Mouse (Mus musculus): ENCODE measurements around the gene Nup210l. TPM values are rescaled to one million over a fixed set of nuclear protein-coding genes. Genes with fewer than 3 reads are reported as not detected.

Gene Nup210l
- polyA plus RNA-seq, 1 experiment from 2014 or later: 0.10 TPM

DNA sequence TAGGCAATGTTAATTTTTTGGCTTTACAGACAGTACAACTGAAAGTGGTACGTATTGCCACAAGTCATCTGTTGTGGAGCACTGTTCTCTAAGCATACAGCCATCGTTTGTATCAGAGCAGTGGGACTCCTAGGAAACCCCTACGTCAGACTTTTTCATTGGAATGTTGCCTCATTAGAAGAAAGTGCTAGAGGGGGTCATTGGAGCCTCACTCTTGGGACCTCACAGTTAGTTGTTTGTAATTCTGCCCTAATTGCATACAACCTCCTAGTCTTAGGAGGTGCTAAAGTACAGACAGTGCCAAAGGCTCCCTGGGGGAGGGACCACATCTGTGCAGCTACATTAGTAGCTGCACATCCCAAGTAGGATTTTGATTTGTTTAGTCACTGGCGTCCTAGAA lies 90.8 kb downstream of the Nup210l start:
- TF ChIP-seq EP300 (IDR thresholded peaks at IDR 0.05) (no peak), CTCF (IDR thresholded peaks at IDR 0.05) (no peak)
- ATAC-seq (no peak), DNase-seq (ENCODE audit: low spot score) (no peak)
- Histone ChIP-seq H3K36me3 (ENCODE audit: insufficient read depth, low read length) (no peaks in the 10 kb centered on the region), H3K9ac (replicated peaks; ENCODE audit: low read depth) (no peak overlapping the region), H3K4me3 (ENCODE audit: low read depth, low read length) (no peak overlapping the region), H3K9me3 (ENCODE audit: low read length) (no peaks in the 10 kb centered on the region), H3K27me3 (replicated peaks; ENCODE audit: insufficient read depth, low read length) (no peaks in the 10 kb centered on the region), H3K4me1 (ENCODE audit: insufficient read depth, low read depth, low read length) (no peaks in the 10 kb centered on the region), H3K4me2 (replicated peaks; ENCODE audit: low read depth, low read length) (no peak overlapping the region), H3K27ac (ENCODE audit: low read length) (no peak overlapping the region)
- 49% methylated on average over 4 of the region's 4 CpGs for WGBS

DNA sequence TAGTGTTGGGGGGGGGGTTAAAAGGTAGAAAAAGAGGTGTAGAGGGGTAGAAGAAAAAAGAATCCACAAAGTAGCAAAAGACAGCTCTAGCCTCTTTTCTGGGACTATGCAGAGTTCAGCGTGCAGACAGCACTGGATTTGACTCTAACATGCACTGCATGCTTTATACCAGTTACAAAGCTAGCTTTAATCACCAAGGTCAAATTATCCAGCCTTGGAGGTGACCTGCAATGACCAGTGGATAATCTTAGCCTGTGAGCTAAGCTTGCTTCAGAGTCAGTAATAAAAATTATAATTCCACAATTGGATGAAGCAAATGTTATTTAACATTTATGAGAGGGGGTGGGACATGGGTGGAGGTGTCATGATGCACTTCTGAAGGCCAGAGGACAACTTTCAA lies 91.7 kb downstream of the Nup210l start:
- Histone ChIP-seq H3K9ac (replicated peaks; ENCODE audit: low read depth) (no peak overlapping the region), H3K27me3 (replicated peaks; ENCODE audit: insufficient read depth, low read length) (no peaks in the 10 kb centered on the region), H3K36me3 (ENCODE audit: insufficient read depth, low read length) (no peaks in the 10 kb centered on the region), H3K4me3 (ENCODE audit: low read depth, low read length) (no peak overlapping the region), H3K27ac (ENCODE audit: low read length) (no peak overlapping the region), H3K9me3 (ENCODE audit: low read length) (no peaks in the 10 kb centered on the region), H3K4me2 (replicated peaks; ENCODE audit: low read depth, low read length) (no peak overlapping the region), H3K4me1 (ENCODE audit: insufficient read depth, low read depth, low read length) (no peaks in the 10 kb centered on the region)
- ATAC-seq (no peak), DNase-seq (ENCODE audit: low spot score) (no peak)
- 77% methylated on average over 1 of the region's 1 CpGs for WGBS
- TF ChIP-seq CTCF (IDR thresholded peaks at IDR 0.05): no peak
- no peak for TF ChIP-seq EP300 (IDR thresholded peaks at IDR 0.05)

DNA sequence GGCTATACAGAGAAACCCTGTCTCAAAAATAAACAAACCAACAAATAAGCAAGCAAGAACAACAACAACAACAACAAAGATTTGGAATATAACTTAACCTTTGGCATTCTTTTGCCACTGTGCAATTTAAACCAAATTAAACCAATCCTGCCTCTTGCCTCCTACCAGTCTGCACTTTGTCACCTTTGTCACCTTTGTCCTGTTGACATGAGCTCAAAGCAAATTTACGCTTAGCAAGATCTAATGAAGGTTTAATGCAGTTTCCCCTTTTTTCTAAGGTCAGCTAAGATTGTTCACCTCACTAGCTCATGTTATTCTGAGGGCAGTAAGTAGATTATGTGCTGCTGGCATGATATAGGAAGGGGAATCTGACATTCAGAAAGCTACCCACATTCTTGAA lies 93.6 kb downstream of the Nup210l start:
- Histone ChIP-seq H3K4me2 (replicated peaks; ENCODE audit: low read depth, low read length) (no peak overlapping the region), H3K9ac (replicated peaks; ENCODE audit: low read depth) (no peak overlapping the region), H3K36me3 (ENCODE audit: insufficient read depth, low read length) (no peaks in the 10 kb centered on the region), H3K9me3 (ENCODE audit: low read length) (no peaks in the 10 kb centered on the region), H3K4me1 (ENCODE audit: insufficient read depth, low read depth, low read length) (no peaks in the 10 kb centered on the region), H3K27ac (ENCODE audit: low read length) (no peak overlapping the region), H3K27me3 (replicated peaks; ENCODE audit: insufficient read depth, low read length) (no peaks in the 10 kb centered on the region), H3K4me3 (ENCODE audit: low read depth, low read length) (no peak overlapping the region)
- WGBS: 78% methylated on average over 1 of the region's 1 CpGs
- no peak for DNase-seq (ENCODE audit: low spot score)
- ATAC-seq: no peak
- TF ChIP-seq EP300 (IDR thresholded peaks at IDR 0.05) (no peak), CTCF (IDR thresholded peaks at IDR 0.05) (no peak)

DNA sequence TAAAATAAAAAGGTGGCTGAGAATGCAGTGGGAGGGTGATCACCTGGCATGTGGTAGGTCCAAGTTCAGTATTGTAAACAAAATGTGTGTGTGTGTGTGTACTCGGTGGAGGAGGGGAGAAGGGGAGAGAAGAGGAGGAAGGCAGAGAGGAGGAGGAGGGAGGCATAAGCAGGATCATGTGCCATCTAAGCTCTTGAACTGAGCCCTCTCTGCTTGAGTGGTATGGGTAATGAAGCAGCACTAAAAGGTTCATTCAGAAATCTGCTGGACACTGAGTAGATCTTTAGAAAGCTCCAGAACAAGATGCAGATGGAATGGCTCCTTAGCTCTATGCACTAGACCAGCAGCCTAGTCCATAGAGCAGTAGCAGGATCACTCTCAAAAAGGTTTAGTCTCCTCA lies 99.0 kb downstream of the Nup210l start:
- Histone ChIP-seq H3K4me3 (ENCODE audit: low read depth, low read length) (no peak overlapping the region), H3K9ac (replicated peaks; ENCODE audit: low read depth) (no peak overlapping the region), H3K27ac (ENCODE audit: low read length) (no peak overlapping the region), H3K36me3 (ENCODE audit: insufficient read depth, low read length) (no peaks in the 10 kb centered on the region), H3K9me3 (ENCODE audit: low read length) (no peaks in the 10 kb centered on the region), H3K4me1 (ENCODE audit: insufficient read depth, low read depth, low read length) (no peaks in the 10 kb centered on the region), H3K4me2 (replicated peaks; ENCODE audit: low read depth, low read length) (no peak overlapping the region), H3K27me3 (replicated peaks; ENCODE audit: insufficient read depth, low read length) (no peaks in the 10 kb centered on the region)
- no peak for ATAC-seq
- no peak for DNase-seq (ENCODE audit: low spot score)
- 40% methylated on average over 1 of the region's 1 CpGs for WGBS
- TF ChIP-seq EP300 (IDR thresholded peaks at IDR 0.05): no peak
- TF ChIP-seq CTCF (IDR thresholded peaks at IDR 0.05): no peak

DNA sequence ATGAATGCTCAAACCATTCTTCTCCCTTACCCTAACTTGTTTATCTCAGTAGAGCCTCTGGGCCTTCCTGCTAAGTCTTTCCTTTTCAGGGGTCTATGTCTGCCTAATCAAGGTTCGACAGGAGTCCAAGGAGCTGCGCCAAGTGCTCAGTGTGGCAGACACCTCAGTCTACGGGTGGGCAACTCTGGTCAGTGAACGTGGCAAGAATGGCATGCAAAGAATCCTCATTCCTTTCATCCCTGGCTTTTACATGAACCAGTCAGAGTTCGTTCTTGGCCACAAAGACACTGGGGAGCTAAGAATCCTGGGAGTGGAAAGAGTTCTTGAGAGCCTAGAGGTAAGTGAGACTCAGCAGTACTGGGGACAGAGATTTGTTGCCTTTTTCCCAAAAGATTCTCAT lies 99.7 kb downstream of the Nup210l start:
- Histone ChIP-seq H3K4me1 (ENCODE audit: insufficient read depth, low read depth, low read length) (no peaks in the 10 kb centered on the region), H3K9ac (replicated peaks; ENCODE audit: low read depth) (no peak overlapping the region), H3K27me3 (replicated peaks; ENCODE audit: insufficient read depth, low read length) (no peaks in the 10 kb centered on the region), H3K4me3 (ENCODE audit: low read depth, low read length) (no peak overlapping the region), H3K4me2 (replicated peaks; ENCODE audit: low read depth, low read length) (no peak overlapping the region), H3K9me3 (ENCODE audit: low read length) (no peaks in the 10 kb centered on the region), H3K27ac (ENCODE audit: low read length) (no peak overlapping the region), H3K36me3 (ENCODE audit: insufficient read depth, low read length) (peaks cover 6% of the 10 kb centered on the region; the same call in 1 of the 2 replicates)
- 57% methylated on average over 5 of the region's 5 CpGs for WGBS
- DNase-seq (ENCODE audit: low spot score): no peak
- TF ChIP-seq CTCF (IDR thresholded peaks at IDR 0.05): no peak
- no peak for TF ChIP-seq EP300 (IDR thresholded peaks at IDR 0.05)
- ATAC-seq: no peak

DNA sequence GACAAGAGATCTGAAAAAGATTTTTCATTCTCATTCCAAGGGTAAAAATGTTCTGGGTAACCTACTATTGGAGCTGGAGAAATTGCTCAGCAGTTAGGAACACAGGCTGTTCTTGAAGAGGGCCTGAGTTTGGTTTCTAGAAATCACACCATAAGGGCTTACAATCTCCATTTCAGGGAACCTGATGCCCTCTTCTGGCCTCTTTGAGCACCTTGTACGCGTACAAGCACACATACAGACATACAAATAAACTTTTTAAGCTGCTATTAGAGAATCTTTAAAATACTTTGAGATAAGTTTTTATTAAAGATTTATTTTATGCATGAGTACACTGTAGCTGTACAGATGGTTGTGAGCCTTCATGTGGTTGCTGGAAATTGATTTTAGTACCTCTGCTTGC lies 100.7 kb downstream of the Nup210l start:
- no peaks in the 10 kb centered on the region for H3K4me1 ChIP-seq (ENCODE audit: insufficient read depth, low read depth, low read length)
- TF ChIP-seq CTCF (IDR thresholded peaks at IDR 0.05): no peak
- no peak for TF ChIP-seq EP300 (IDR thresholded peaks at IDR 0.05)
- no peak overlapping the region for H3K4me2 ChIP-seq (replicated peaks; ENCODE audit: low read depth, low read length)
- H3K4me3 ChIP-seq (ENCODE audit: low read depth, low read length): no peak overlapping the region
- no peaks in the 10 kb centered on the region for H3K27me3 ChIP-seq (replicated peaks; ENCODE audit: insufficient read depth, low read length)
- WGBS: 97% methylated on average over 2 of the region's 2 CpGs
- H3K36me3 ChIP-seq (ENCODE audit: insufficient read depth, low read length): peaks cover 7% of the 10 kb centered on the region; the same call in 1 of the 2 replicates
- H3K9ac ChIP-seq (replicated peaks; ENCODE audit: low read depth): no peak overlapping the region
- no peak overlapping the region for H3K27ac ChIP-seq (ENCODE audit: low read length)
- ATAC-seq (no peak), DNase-seq (ENCODE audit: low spot score) (no peak)
- H3K9me3 ChIP-seq (ENCODE audit: low read length): no peaks in the 10 kb centered on the region

DNA sequence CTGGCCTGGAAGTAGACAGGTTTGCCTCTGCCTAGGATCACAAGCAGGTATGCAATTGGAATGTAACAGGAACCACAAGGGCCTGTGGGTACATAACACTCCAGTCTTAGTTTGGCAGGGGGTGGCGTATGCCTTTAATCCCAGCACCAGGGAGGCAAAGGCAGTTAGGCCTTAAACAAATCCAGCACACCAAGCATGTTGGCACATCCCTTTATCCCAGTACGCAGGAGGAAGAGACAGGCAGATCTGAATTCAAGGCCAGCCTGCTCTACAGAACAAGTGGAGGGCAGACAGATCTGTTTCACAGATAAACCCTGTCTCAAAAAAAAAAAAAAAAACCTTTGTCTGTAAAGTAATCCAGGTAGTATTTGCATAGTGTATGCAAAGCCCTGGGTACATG lies 104.7 kb downstream of the Nup210l start:
- H3K4me3 ChIP-seq (ENCODE audit: low read depth, low read length): no peak overlapping the region

More for the DNA sequence above, 104.7 kb downstream of the Nup210l start:
- ATAC-seq (peak; percentile 54), DNase-seq (ENCODE audit: low spot score) (peak; percentile 64)
- no peak overlapping the region for H3K9ac ChIP-seq (replicated peaks; ENCODE audit: low read depth)
- no peak overlapping the region for H3K27ac ChIP-seq (ENCODE audit: low read length)
- 83% methylated on average over 2 of the region's 2 CpGs for WGBS
- TF ChIP-seq EP300 (IDR thresholded peaks at IDR 0.05) (no peak), CTCF (IDR thresholded peaks at IDR 0.05) (no peak)
- peaks cover 16% of the 10 kb centered on the region; the same call in 1 of the 2 replicates for H3K36me3 ChIP-seq (ENCODE audit: insufficient read depth, low read length)
- no peak overlapping the region for H3K4me2 ChIP-seq (replicated peaks; ENCODE audit: low read depth, low read length)
- no peaks in the 10 kb centered on the region for H3K27me3 ChIP-seq (replicated peaks; ENCODE audit: insufficient read depth, low read length)
- H3K4me1 ChIP-seq (ENCODE audit: insufficient read depth, low read depth, low read length): peaks cover 8% of the 10 kb centered on the region; the same call in 1 of the 2 replicates
- no peaks in the 10 kb centered on the region for H3K9me3 ChIP-seq (ENCODE audit: low read length)
